Mouse (Mus musculus) megakaryocyte, embryonic 14.5 days (primary cell): ENCODE measurements around the gene Dppa2. TPM values are rescaled to one million over a fixed set of nuclear protein-coding genes. Genes with fewer than 3 reads are reported as not detected.

Experiments
- H3K27me3 ChIP-seq: replicated peaks from 2 replicates; pipeline ENCODE3; 2012; ENCODE audit warnings: inconsistent platforms
- H3K36me3 ChIP-seq: replicated peaks from 2 replicates; pipeline ENCODE3; 2012; ENCODE audit warnings: low read length, inconsistent platforms, mixed read lengths
- H3K4me1 ChIP-seq: 2 replicates; pipeline ENCODE4 v1.6.1; 2012; ENCODE audit warnings: inconsistent platforms
- H3K4me3 ChIP-seq: replicated peaks from 2 replicates; pipeline ENCODE3; 2012; ENCODE audit warnings: moderate library complexity, mild to moderate bottlenecking, inconsistent platforms
- H3K9me3 ChIP-seq: 2 replicates; pipeline ENCODE4 v1.6.1; 2012; ENCODE audit warnings: inconsistent platforms
- FLI1 ChIP-seq: IDR thresholded peaks from 2 replicates; pipeline ENCODE4 v1.6.1; 2012; ENCODE audit warnings: low read length, inconsistent platforms, mixed read lengths
- GATA1 ChIP-seq: IDR thresholded peaks from 3 replicates; pipeline ENCODE4 v1.6.1; 2012; ENCODE audit warnings: mixed read lengths, low read length, inconsistent platforms, borderline replicate concordance
- polyA plus RNA-seq: library from polyadenylated mRNA; stranded (reverse); fragments of >175 nt; gene quantifications from 2 replicates; pipeline ENCODE4 v1.2.3, GENCODE M21; 2012; ENCODE audit warnings: low replicate concordance; ENCODE audit not compliant: insufficient read depth

The Dppa2 gene
- not detected in 2 replicates for polyA plus RNA-seq

GRCm38 (mm10) chr16:48303509-48303908 is at the start of gene Dppa2:
Gene Dppa2, plus strand, starts transcription at chr16:48303908.
- Histone ChIP-seq H3K4me3 (no peak within 1 kb of the TSS), H3K27me3 (no peaks in the 10 kb centered on the region), H3K36me3 (no peaks in the 10 kb centered on the region), H3K4me1 (no peaks in the 10 kb centered on the region), H3K9me3 (peaks cover 28% of the 10 kb centered on the region)
- no peak for TF ChIP-seq GATA1
- TF ChIP-seq FLI1, result no peak

DNA sequence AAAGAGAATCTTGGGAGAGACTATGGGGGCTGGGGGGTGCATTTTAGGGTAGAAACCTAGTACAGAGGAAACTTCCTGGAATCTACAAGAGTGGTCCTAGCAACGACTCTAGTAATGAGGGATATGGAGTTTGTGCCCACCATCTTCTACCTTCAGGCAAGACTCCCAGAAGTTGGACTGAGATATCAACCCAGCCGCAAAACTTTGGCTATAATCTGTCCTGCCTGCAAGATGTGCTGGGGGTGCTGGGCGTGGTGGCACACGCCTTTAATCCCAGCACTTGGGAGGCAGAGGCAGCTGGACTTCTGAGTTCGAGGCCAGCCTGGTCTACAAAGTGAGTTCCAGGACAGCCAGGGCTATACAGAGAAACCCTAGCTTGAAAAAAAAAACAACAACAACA is 49.1 kb upstream of the Dppa2 start:
- Histone ChIP-seq H3K36me3 (no peaks in the 10 kb centered on the region), H3K27me3 (no peaks in the 10 kb centered on the region), H3K9me3 (peaks cover 4% of the 10 kb centered on the region; the same call in 1 of the 2 replicates), H3K4me3 (no peak overlapping the region), H3K4me1 (no peaks in the 10 kb centered on the region)
- TF ChIP-seq FLI1 (no peak), GATA1 (no peak)

DNA sequence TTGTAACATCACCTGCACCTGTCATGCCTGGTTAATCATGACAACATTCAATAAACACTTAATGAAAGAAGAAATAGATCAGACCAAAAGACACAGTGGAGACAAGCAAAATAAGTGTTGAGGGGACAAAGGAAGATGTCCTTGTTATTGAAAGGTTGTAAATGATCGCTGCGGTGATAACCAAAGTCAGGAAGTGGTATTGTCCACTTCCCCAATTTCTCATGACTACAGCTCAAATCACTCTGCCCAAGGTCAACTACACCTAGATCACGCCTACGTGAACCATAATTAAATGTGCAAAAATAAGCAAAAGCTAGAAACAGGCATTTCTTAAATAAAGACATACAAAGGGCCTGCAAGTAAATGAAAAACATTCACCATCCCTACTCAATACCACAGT is 44.2 kb upstream of the Dppa2 start:
- H3K36me3 ChIP-seq, result no peaks in the 10 kb centered on the region
- no peaks in the 10 kb centered on the region for H3K4me1 ChIP-seq
- TF ChIP-seq GATA1, result no peak
- no peak for TF ChIP-seq FLI1
- H3K9me3 ChIP-seq, result peaks cover 4% of the 10 kb centered on the region; the same call in 1 of the 2 replicates
- no peaks in the 10 kb centered on the region for H3K27me3 ChIP-seq
- H3K4me3 ChIP-seq, result no peak overlapping the region

GRCm38 (mm10) chr16:48262901-48263300 is 40.8 kb upstream of the Dppa2 start:
- Histone ChIP-seq H3K36me3 (no peaks in the 10 kb centered on the region), H3K4me1 (no peaks in the 10 kb centered on the region), H3K27me3 (no peaks in the 10 kb centered on the region), H3K4me3 (no peak overlapping the region), H3K9me3 (peaks cover 5% of the 10 kb centered on the region)
- TF ChIP-seq GATA1 (no peak), FLI1 (no peak)

DNA sequence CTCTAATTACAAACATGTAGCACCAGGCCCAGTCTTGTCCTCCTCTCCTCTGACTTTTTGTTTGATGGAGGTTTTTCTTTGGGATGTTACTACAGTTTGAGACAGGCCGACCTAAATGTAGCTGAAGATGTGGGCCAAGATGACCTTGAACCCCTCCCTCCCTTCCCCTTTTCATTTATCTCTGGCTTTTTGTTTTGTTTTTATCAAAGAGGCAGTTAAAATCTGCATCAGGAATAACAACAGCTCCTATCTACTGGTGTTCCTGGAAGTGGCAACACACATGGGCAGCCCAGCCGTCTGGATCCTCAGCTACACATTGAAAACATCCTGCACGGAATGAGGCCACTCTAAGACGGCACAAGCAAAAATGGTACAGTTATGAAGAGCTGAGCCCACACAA is 37.9 kb upstream of the Dppa2 start:
- TF ChIP-seq GATA1, result no peak
- no peak for TF ChIP-seq FLI1
- Histone ChIP-seq H3K36me3 (no peaks in the 10 kb centered on the region), H3K4me1 (no peaks in the 10 kb centered on the region), H3K27me3 (no peaks in the 10 kb centered on the region), H3K4me3 (no peak overlapping the region), H3K9me3 (peaks cover 5% of the 10 kb centered on the region)

- no peaks in the 10 kb centered on the region for H3K27me3 ChIP-seq
- H3K4me1 ChIP-seq, result no peaks in the 10 kb centered on the region
- no peak overlapping the region for H3K4me3 ChIP-seq
- no peaks in the 10 kb centered on the region for H3K36me3 ChIP-seq
- peaks cover 15% of the 10 kb centered on the region for H3K9me3 ChIP-seq
- TF ChIP-seq GATA1, result no peak
- no peak for TF ChIP-seq FLI1
Observed at GRCm38 (mm10) chr16:48276940-48277339, 26.8 kb upstream of the Dppa2 start.

GRCm38 (mm10) chr16:48280883-48281282 is 22.8 kb upstream of the Dppa2 start:
- TF ChIP-seq FLI1 (no peak), GATA1 (no peak)
- Histone ChIP-seq H3K4me1 (no peaks in the 10 kb centered on the region), H3K36me3 (no peaks in the 10 kb centered on the region), H3K27me3 (no peaks in the 10 kb centered on the region), H3K9me3 (peaks cover 4% of the 10 kb centered on the region), H3K4me3 (no peak overlapping the region)

DNA sequence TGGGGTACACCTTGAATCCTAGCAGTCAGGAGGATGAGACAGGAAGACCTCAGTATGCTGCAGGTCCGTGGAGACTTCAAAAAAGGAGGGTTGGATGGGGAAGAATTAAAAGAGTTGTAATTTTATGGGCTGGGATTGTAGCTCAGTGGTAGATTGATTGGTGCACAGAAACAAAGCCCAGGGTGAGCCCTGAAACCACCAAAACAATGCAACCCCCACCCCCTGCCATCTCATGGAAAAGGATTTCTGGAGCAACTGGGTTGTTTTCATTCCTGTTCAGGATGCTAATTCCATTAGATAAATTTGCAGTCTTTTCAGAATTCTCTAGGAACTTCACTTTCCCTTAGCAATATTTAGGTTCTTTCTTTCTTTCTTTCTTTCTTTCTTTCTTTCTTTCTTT is 20.9 kb upstream of the Dppa2 start:
- Histone ChIP-seq H3K4me1 (no peaks in the 10 kb centered on the region), H3K9me3 (peaks cover 4% of the 10 kb centered on the region), H3K27me3 (no peaks in the 10 kb centered on the region), H3K36me3 (no peaks in the 10 kb centered on the region), H3K4me3 (no peak overlapping the region)
- TF ChIP-seq FLI1 (no peak), GATA1 (no peak)

- Histone ChIP-seq H3K27me3 (no peaks in the 10 kb centered on the region), H3K9me3 (peaks cover 8% of the 10 kb centered on the region), H3K36me3 (no peaks in the 10 kb centered on the region), H3K4me3 (no peak within 1 kb of the TSS), H3K4me1 (no peaks in the 10 kb centered on the region)
- TF ChIP-seq FLI1, result no peak
- no peak for TF ChIP-seq GATA1
Observed at GRCm38 (mm10) chr16:48283517-48283916, 20.2 kb upstream of the Dppa2 start, which contains the start of gene Dppa4. Gene Dppa4, plus strand, starts transcription at chr16:48283733.

GRCm38 (mm10) chr16:48285517-48285916 is 18.2 kb upstream of the Dppa2 start:
- Histone ChIP-seq H3K4me1 (no peaks in the 10 kb centered on the region), H3K27me3 (no peaks in the 10 kb centered on the region), H3K4me3 (no peak overlapping the region), H3K36me3 (no peaks in the 10 kb centered on the region), H3K9me3 (peaks cover 10% of the 10 kb centered on the region)
- TF ChIP-seq GATA1, result no peak
- no peak for TF ChIP-seq FLI1
